Mouse (Mus musculus) forebrain, embryonic 15.5 days (tissue): Measurements from ENCODE around the gene Slu7. TPM values are rescaled to one million over a fixed set of nuclear protein-coding genes. Genes with fewer than 3 reads are reported as not detected.
A peak's percentile ranks its signal among the peaks of the same experiment; 100 is the strongest.

Source experiments
- ATAC-seq: fragments of 200-750 bp; cut with Nextera tagmentation; replicated peaks from 2 replicates; pipeline ENCODE4 v1.8.0; 2017; ENCODE audit warnings: mild to moderate bottlenecking, moderate TSS enrichment, moderate library complexity
- H3K27ac ChIP-seq: fragments of 300-500 bp; sonication (generic); replicated peaks from 2 replicates; pipeline ENCODE4 v1.5.1; 2015; ENCODE audit warnings: mild to moderate bottlenecking, inconsistent platforms
- H3K27me3 ChIP-seq: fragments of 300-500 bp; sonication (generic); 2 replicates; pipeline ENCODE4 v1.6.1; 2015; ENCODE audit warnings: inconsistent platforms
- H3K36me3 ChIP-seq: fragments of 300-500 bp; sonication (generic); 2 replicates; pipeline ENCODE4 v1.6.1; 2015; ENCODE audit warnings: mild to moderate bottlenecking, inconsistent platforms
- H3K4me1 ChIP-seq: fragments of 300-500 bp; sonication (generic); 2 replicates; pipeline ENCODE4 v1.6.1; 2015; ENCODE audit warnings: inconsistent platforms
- H3K4me2 ChIP-seq: fragments of 300-500 bp; sonication (generic); replicated peaks from 2 replicates; pipeline ENCODE4 v1.6.1; 2015; ENCODE audit warnings: mild to moderate bottlenecking, inconsistent platforms
- H3K4me3 ChIP-seq: fragments of 300-500 bp; sonication (generic); 2 replicates; pipeline ENCODE4 v1.5.1; 2015; ENCODE audit warnings: mild to moderate bottlenecking, inconsistent platforms
- H3K9ac ChIP-seq: fragments of 300-500 bp; sonication (generic); replicated peaks from 2 replicates; pipeline ENCODE4 v1.6.1; 2015; ENCODE audit warnings: mild to moderate bottlenecking, inconsistent platforms
- H3K9me3 ChIP-seq: fragments of 300-500 bp; sonication (generic); 2 replicates; pipeline ENCODE4 v1.6.1; 2016; ENCODE audit warnings: inconsistent platforms
- WGBS: fragments of 180-500 bp; shearing (Covaris S2); methylation state at CpG from one replicate; pipeline ENCODE4 v1.1.7; 2015; ENCODE audit warnings: mixed read lengths; 5-methylcytosine and 5-hydroxymethylcytosine counted together
- polyA plus RNA-seq: library from polyadenylated mRNA; unstranded; fragments of >200 nt; fragmentation: Nextera tagmentation; extraction: Ambion mirVana; gene quantifications from 2 replicates; pipeline ENCODE4 v1.2.1, GENCODE M21; 2015

The Slu7 gene
- polyA plus RNA-seq, 1 experiment from 2014 or later = 75.4 TPM

GRCm38 (mm10) chr11:43396672-43397071, 36.9 kb upstream of the Slu7 start:
- H3K9ac ChIP-seq = no peak overlapping the region
- H3K4me2 ChIP-seq = no peak overlapping the region
- no peaks in the 10 kb centered on the region for H3K27me3 ChIP-seq
- no peak for ATAC-seq
- WGBS = 15% methylated on average over 7 of the region's 7 CpGs
- no peaks in the 10 kb centered on the region for H3K9me3 ChIP-seq
- H3K4me1 ChIP-seq = 0 out of 2 replicates have a peak, but pooled peaks cover 4% of the 10 kb centered on the region
- no peaks in the 10 kb centered on the region for H3K36me3 ChIP-seq
- no peak overlapping the region for H3K27ac ChIP-seq
- H3K4me3 ChIP-seq = no peak overlapping the region

- Histone ChIP-seq H3K4me3 (no peak overlapping the region), H3K4me1 (0 out of 2 replicates have a peak, but pooled peaks cover 4% of the 10 kb centered on the region), H3K27ac (no peak overlapping the region), H3K27me3 (no peaks in the 10 kb centered on the region), H3K36me3 (no peaks in the 10 kb centered on the region), H3K4me2 (no peak overlapping the region), H3K9ac (no peak overlapping the region), H3K9me3 (0 out of 2 replicates have a peak, but pooled peaks cover 1% of the 10 kb centered on the region)
- no peak for ATAC-seq
- 37% methylated on average over 4 of the region's 4 CpGs for WGBS
Observed at GRCm38 (mm10) chr11:43399297-43399696, 34.2 kb upstream of the Slu7 start.

- no peak overlapping the region for H3K4me2 ChIP-seq
- H3K9me3 ChIP-seq = 0 out of 2 replicates have a peak, but pooled peaks cover 8% of the 10 kb centered on the region
- H3K9ac ChIP-seq = no peak overlapping the region
- 91% methylated on average over 1 of the region's 1 CpGs for WGBS
- no peak overlapping the region for H3K4me3 ChIP-seq
- 0 out of 2 replicates have a peak, but pooled peaks cover 4% of the 10 kb centered on the region for H3K4me1 ChIP-seq
- no peak overlapping the region for H3K27ac ChIP-seq
- no peaks in the 10 kb centered on the region for H3K27me3 ChIP-seq
- H3K36me3 ChIP-seq = no peaks in the 10 kb centered on the region
- ATAC-seq = no peak
Observed at GRCm38 (mm10) chr11:43400131-43400530, 33.4 kb upstream of the Slu7 start.

- H3K4me3 ChIP-seq = no peak overlapping the region
Observed at GRCm38 (mm10) chr11:43404150-43404807, 29.3 kb upstream of the Slu7 start.

GRCm38 (mm10) chr11:43408888-43409287, 24.7 kb upstream of the Slu7 start:
- 88% methylated on average over 2 of the region's 2 CpGs for WGBS
- Histone ChIP-seq H3K27me3 (no peaks in the 10 kb centered on the region), H3K9me3 (0 out of 2 replicates have a peak, but pooled peaks cover 8% of the 10 kb centered on the region), H3K4me2 (no peak overlapping the region), H3K9ac (no peak overlapping the region), H3K4me3 (no peak overlapping the region), H3K4me1 (0 out of 2 replicates have a peak, but pooled peaks cover 3% of the 10 kb centered on the region), H3K27ac (no peak overlapping the region), H3K36me3 (no peaks in the 10 kb centered on the region)
- ATAC-seq = no peak

More at GRCm38 (mm10) chr11:43404150-43404807, 29.3 kb upstream of the Slu7 start:
- Histone ChIP-seq H3K9ac (no peak overlapping the region), H3K4me2 (no peak overlapping the region), H3K4me1 (no peaks in the 10 kb centered on the region), H3K9me3 (0 out of 2 replicates have a peak, but pooled peaks cover 8% of the 10 kb centered on the region), H3K27ac (no peak overlapping the region), H3K36me3 (no peaks in the 10 kb centered on the region), H3K27me3 (no peaks in the 10 kb centered on the region)
- 89% methylated on average over 15 of the region's 15 CpGs for WGBS
- no peak for ATAC-seq

GRCm38 (mm10) chr11:43410291-43410690, 23.3 kb upstream of the Slu7 start:
- Histone ChIP-seq H3K4me3 (no peak overlapping the region), H3K4me2 (no peak overlapping the region), H3K9me3 (no peaks in the 10 kb centered on the region), H3K27me3 (no peaks in the 10 kb centered on the region), H3K4me1 (0 out of 2 replicates have a peak, but pooled peaks cover 3% of the 10 kb centered on the region), H3K9ac (no peak overlapping the region), H3K36me3 (no peaks in the 10 kb centered on the region), H3K27ac (no peak overlapping the region)
- no peak for ATAC-seq
- 84% methylated on average over 7 of the region's 7 CpGs for WGBS

- 0% methylated on average over 1 of the region's 1 CpGs for WGBS
- Histone ChIP-seq H3K36me3 (no peaks in the 10 kb centered on the region), H3K27ac (no peak overlapping the region), H3K9ac (no peak overlapping the region), H3K9me3 (no peaks in the 10 kb centered on the region), H3K4me3 (no peak overlapping the region), H3K27me3 (no peaks in the 10 kb centered on the region), H3K4me2 (no peak overlapping the region), H3K4me1 (0 out of 2 replicates have a peak, but pooled peaks cover 3% of the 10 kb centered on the region)
- ATAC-seq = no peak; the same call in 1 of the 2 replicates
Observed at GRCm38 (mm10) chr11:43411413-43411812, 22.1 kb upstream of the Slu7 start.

- Histone ChIP-seq H3K27me3 (no peaks in the 10 kb centered on the region), H3K27ac (no peak overlapping the region), H3K4me3 (no peak overlapping the region), H3K36me3 (no peaks in the 10 kb centered on the region), H3K4me1 (0 out of 2 replicates have a peak, but pooled peaks cover 3% of the 10 kb centered on the region), H3K4me2 (no peak overlapping the region), H3K9me3 (no peaks in the 10 kb centered on the region), H3K9ac (no peak overlapping the region)
- ATAC-seq = peak; percentile 62
- WGBS = 22% methylated on average over 14 of the region's 14 CpGs
Observed at GRCm38 (mm10) chr11:43412771-43413451, 20.6 kb upstream of the Slu7 start.

- no peak overlapping the region for H3K9ac ChIP-seq
- no peak overlapping the region for H3K4me3 ChIP-seq
- no peak overlapping the region for H3K27ac ChIP-seq
- WGBS = 57% methylated on average over 7 of the region's 7 CpGs
- H3K9me3 ChIP-seq = no peaks in the 10 kb centered on the region
- H3K4me1 ChIP-seq = 0 out of 2 replicates have a peak, but pooled peaks cover 3% of the 10 kb centered on the region
- H3K36me3 ChIP-seq = no peaks in the 10 kb centered on the region
- ATAC-seq = no peak
- H3K4me2 ChIP-seq = no peak overlapping the region
- no peaks in the 10 kb centered on the region for H3K27me3 ChIP-seq
Observed at GRCm38 (mm10) chr11:43417201-43417600, 16.3 kb upstream of the Slu7 start.

GRCm38 (mm10) chr11:43424386-43424785, 9.2 kb upstream of the Slu7 start:
- H3K27me3 ChIP-seq = no peaks in the 10 kb centered on the region
- H3K4me2 ChIP-seq = no peak overlapping the region
- H3K4me3 ChIP-seq = no peak overlapping the region
- no peaks in the 10 kb centered on the region for H3K9me3 ChIP-seq
- no peak overlapping the region for H3K9ac ChIP-seq
- 80% methylated on average over 5 of the region's 5 CpGs for whole genome bisulfite sequencing
- H3K27ac ChIP-seq = no peak overlapping the region
- no peaks in the 10 kb centered on the region for H3K36me3 ChIP-seq
- H3K4me1 ChIP-seq = peaks cover 7% of the 10 kb centered on the region; the same call in 1 of the 2 replicates
- no peak for ATAC-seq

- no peak overlapping the region for H3K4me3 ChIP-seq
- no peaks in the 10 kb centered on the region for H3K36me3 ChIP-seq
- H3K4me1 ChIP-seq = peaks cover 7% of the 10 kb centered on the region; the same call in 1 of the 2 replicates
- no peaks in the 10 kb centered on the region for H3K27me3 ChIP-seq
- ATAC-seq = peak; percentile 29; the same call in 1 of the 2 replicates
- peak overlapping the region; percentile 63 for H3K4me2 ChIP-seq
- no peak overlapping the region for H3K9ac ChIP-seq
- H3K27ac ChIP-seq = no peak overlapping the region
- 89% methylated on average over 9 of the region's 9 CpGs for WGBS
- H3K9me3 ChIP-seq = no peaks in the 10 kb centered on the region
Observed at GRCm38 (mm10) chr11:43425166-43425709, 8.3 kb upstream of the Slu7 start.

GRCm38 (mm10) chr11:43425824-43426413, 7.6 kb upstream of the Slu7 start, which contains the start of gene Pttg1:
Gene Pttg1 (minus strand): TSS chr11:43426251.
- WGBS = 4% methylated on average over 27 of the region's 27 CpGs
- H3K4me1 ChIP-seq = peaks cover 7% of the 10 kb centered on the region; the same call in 1 of the 2 replicates
- peak within 1 kb of the TSS; percentile 53 for H3K9ac ChIP-seq

More at GRCm38 (mm10) chr11:43425824-43426413, 7.6 kb upstream of the Slu7 start, which contains the start of gene Pttg1:
- no peaks in the 10 kb centered on the region for H3K27me3 ChIP-seq
- no peaks in the 10 kb centered on the region for H3K36me3 ChIP-seq
- H3K4me2 ChIP-seq = peak within 1 kb of the TSS; percentile 63
- H3K27ac ChIP-seq = no peak within 1 kb of the TSS
- peak within 1 kb of the TSS; percentile 52 for H3K4me3 ChIP-seq
- H3K9me3 ChIP-seq = no peaks in the 10 kb centered on the region
- ATAC-seq = peak; percentile 98
